Mouse (Mus musculus): ENCODE results near the gene Kazald1. TPM values are rescaled to one million over a fixed set of nuclear protein-coding genes. Genes with fewer than 3 reads are reported as not detected.
A peak's percentile ranks its signal among the peaks of the same experiment; 100 is the strongest.

Gene Kazald1
- total and polyA plus RNA-seq, 3 experiments: 0.39 to 1.5 TPM; not detected in 1

GRCm38 (mm10) chr19:45113791-45114460 is 38.9 kb downstream of the Kazald1 start:
- no peaks in the 10 kb centered on the region for H3K36me3 ChIP-seq (ENCODE audit: control insufficient read depth in 1 of 2, insufficient read depth in 2 of 2, low read length in 2 of 2)
- no peak overlapping the region for H3K4me3 ChIP-seq (ENCODE audit: control insufficient read depth in 1 of 2, insufficient read depth in 1 of 2, low read depth in 2 of 2, low read length in 2 of 2)
- TF ChIP-seq ELF1 (IDR thresholded peaks at IDR 0.05; ENCODE audit: low read depth, low read length) (no peak), HCFC1 (IDR thresholded peaks at IDR 0.05; ENCODE audit: low read depth, low read length) (no peak), SIN3A (IDR thresholded peaks at IDR 0.05; ENCODE audit: low read length) (no peak), ZC3H11A (IDR thresholded peaks at IDR 0.05; ENCODE audit: low read depth, low read length) (no peak)
- no peak overlapping the region for H3K27ac ChIP-seq (ENCODE audit: control insufficient read depth, low read depth, low read length)
- H3K9ac ChIP-seq (ENCODE audit: control insufficient read depth, low read depth, low read length, poor library complexity, severe bottlenecking): no peak overlapping the region
- DNase-seq (ENCODE audit: low read depth, low spot score): no peak
- H3K79me2 ChIP-seq (ENCODE audit: control insufficient read depth, insufficient read depth, low read length, poor library complexity): no peaks in the 10 kb centered on the region
- H3K9me3 ChIP-seq (replicated peaks; ENCODE audit: insufficient read depth, low read length): no peaks in the 10 kb centered on the region
- H3K27me3 ChIP-seq (ENCODE audit: control insufficient read depth in 1 of 2, insufficient read depth in 2 of 2, low read length in 2 of 2): peaks cover 17 to 24% of the 10 kb centered on the region in 2 experiments
- H3K4me1 ChIP-seq (ENCODE audit: control insufficient read depth in 1 of 2, insufficient read depth in 2 of 2, low read length in 2 of 2): no peaks in the 10 kb centered on the region

DNA sequence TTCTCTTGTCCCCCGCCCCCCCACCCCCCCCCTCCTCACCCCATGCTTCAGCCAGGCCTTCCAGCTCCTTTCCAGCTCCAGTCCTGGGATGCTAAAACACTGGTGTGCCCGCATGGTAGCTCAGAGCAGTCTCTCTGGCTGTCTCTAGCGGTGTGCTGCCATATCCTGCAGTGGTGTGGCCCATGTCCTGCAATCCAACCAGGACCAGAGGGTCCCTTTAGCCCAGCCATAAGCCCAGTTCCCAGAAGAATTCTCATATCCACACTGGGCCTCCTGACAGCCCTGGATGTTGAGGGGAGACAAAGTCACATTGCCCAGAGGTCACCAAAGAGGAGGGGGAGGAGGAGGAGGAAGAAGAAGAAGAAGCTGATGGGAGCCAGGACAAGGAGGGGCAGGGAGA is 39.7 kb downstream of the Kazald1 start:
- H3K4me1 ChIP-seq (ENCODE audit: control insufficient read depth in 1 of 2, insufficient read depth in 2 of 2, low read length in 2 of 2): no peaks in the 10 kb centered on the region
- H3K4me3 ChIP-seq (ENCODE audit: control insufficient read depth in 1 of 2, insufficient read depth in 1 of 2, low read depth in 2 of 2, low read length in 2 of 2): no peak overlapping the region
- peaks cover 19 to 20% of the 10 kb centered on the region in 2 experiments for H3K27me3 ChIP-seq (ENCODE audit: control insufficient read depth in 1 of 2, insufficient read depth in 2 of 2, low read length in 2 of 2)
- H3K27ac ChIP-seq (ENCODE audit: control insufficient read depth, low read depth, low read length): no peak overlapping the region
- H3K36me3 ChIP-seq (ENCODE audit: control insufficient read depth in 1 of 2, insufficient read depth in 2 of 2, low read length in 2 of 2): no peaks in the 10 kb centered on the region
- no peak overlapping the region for H3K9ac ChIP-seq (ENCODE audit: control insufficient read depth, low read depth, low read length, poor library complexity, severe bottlenecking)
- DNase-seq (ENCODE audit: low read depth, low spot score): no peak
- no peaks in the 10 kb centered on the region for H3K9me3 ChIP-seq (replicated peaks; ENCODE audit: insufficient read depth, low read length)
- H3K79me2 ChIP-seq (ENCODE audit: control insufficient read depth, insufficient read depth, low read length, poor library complexity): no peaks in the 10 kb centered on the region
- TF ChIP-seq TAL1 (IDR thresholded peaks at IDR 0.05; ENCODE audit: low read length): no peak
- TF ChIP-seq POLR2AphosphoS5 (IDR thresholded peaks at IDR 0.05; ENCODE audit: borderline replicate concordance, low read depth, low read length): no peak
- no peak for TF ChIP-seq GATA1 (IDR thresholded peaks at IDR 0.05; ENCODE audit: low read depth, low read length)
- TF ChIP-seq CTCF (IDR thresholded peaks at IDR 0.05 in 2 of 3, conservative IDR thresholded peaks at IDR 0.05 in 1 of 3; ENCODE audit: control insufficient read depth in 1 of 3, insufficient read depth in 1 of 3, low read depth in 2 of 3, low read length in 3 of 3, poor library complexity in 1 of 3, severe bottlenecking in 1 of 3): no peak
- no peak for TF ChIP-seq MAFK (IDR thresholded peaks at IDR 0.05; ENCODE audit: borderline replicate concordance, low read depth, low read length)
- no peak for TF ChIP-seq HCFC1 (IDR thresholded peaks at IDR 0.05; ENCODE audit: low read depth, low read length)
- no peak for TF ChIP-seq ZC3H11A (IDR thresholded peaks at IDR 0.05; ENCODE audit: low read depth, low read length)
- TF ChIP-seq USF2 (IDR thresholded peaks at IDR 0.05; ENCODE audit: borderline replicate concordance in 1 of 2, insufficient read depth in 1 of 2, low read depth in 1 of 2, low read length in 2 of 2): no peak
- TF ChIP-seq POLR2A (IDR thresholded peaks at IDR 0.05; ENCODE audit: control insufficient read depth in 1 of 2, insufficient read depth in 1 of 2, low read depth in 1 of 2, low read length in 2 of 2, poor library complexity in 1 of 2): no peak
- TF ChIP-seq MEF2A (IDR thresholded peaks at IDR 0.05; ENCODE audit: extremely low read depth, insufficient replicate concordance, low read depth, low read length, poor library complexity, severe bottlenecking): no peak
- no peak for TF ChIP-seq SIN3A (IDR thresholded peaks at IDR 0.05; ENCODE audit: low read length)
- no peak for TF ChIP-seq SMC3 (IDR thresholded peaks at IDR 0.05; ENCODE audit: low read depth, low read length)

- Histone ChIP-seq H3K9me3 (replicated peaks; ENCODE audit: insufficient read depth, low read length) (no peaks in the 10 kb centered on the region), H3K4me1 (ENCODE audit: control insufficient read depth in 1 of 2, insufficient read depth in 2 of 2, low read length in 2 of 2) (no peaks in the 10 kb centered on the region), H3K36me3 (ENCODE audit: control insufficient read depth in 1 of 2, insufficient read depth in 2 of 2, low read length in 2 of 2) (no peaks in the 10 kb centered on the region), H3K79me2 (ENCODE audit: control insufficient read depth, insufficient read depth, low read length, poor library complexity) (no peaks in the 10 kb centered on the region), H3K9ac (ENCODE audit: control insufficient read depth, low read depth, low read length, poor library complexity, severe bottlenecking) (no peak overlapping the region), H3K4me3 (ENCODE audit: control insufficient read depth in 1 of 2, insufficient read depth in 1 of 2, low read depth in 2 of 2, low read length in 2 of 2) (no peak overlapping the region), H3K27me3 (ENCODE audit: control insufficient read depth in 1 of 2, insufficient read depth in 2 of 2, low read length in 2 of 2) (peaks cover 20% of the 10 kb centered on the region in 2 experiments), H3K27ac (ENCODE audit: control insufficient read depth, low read depth, low read length) (no peak overlapping the region)
- TF ChIP-seq RAD21 (IDR thresholded peaks at IDR 0.05; ENCODE audit: low read depth, low read length) (peak; percentile 45), CTCF (IDR thresholded peaks at IDR 0.05 in 2 of 3, conservative IDR thresholded peaks at IDR 0.05 in 1 of 3; ENCODE audit: control insufficient read depth in 1 of 3, insufficient read depth in 1 of 3, low read depth in 2 of 3, low read length in 3 of 3, poor library complexity in 1 of 3, severe bottlenecking in 1 of 3) (peak; percentile 63 to 80 (median 64); a peak in 5 of 6 replicates), SIN3A (IDR thresholded peaks at IDR 0.05; ENCODE audit: low read length) (no peak), SMC3 (IDR thresholded peaks at IDR 0.05; ENCODE audit: low read depth, low read length) (peak; percentile 81)
- DNase-seq (ENCODE audit: low read depth, low spot score): peak; percentile 71
These were observed 41.8 kb downstream of the Kazald1 start for GRCm38 (mm10) chr19:45116798-45117197.
